Mouse (Mus musculus): ENCODE measurements around the gene Hist2h3b. TPM values are rescaled to one million over a fixed set of nuclear protein-coding genes. Genes with fewer than 3 reads are reported as not detected.

The Hist2h3b gene
- not detected for polyA plus RNA-seq (2014; fragmentation: Illumina TruSeq; extraction: RNeasy Lipid Tissue Mini Kit (QIAGEN cat#74804); ENCODE audit: low read depth, low replicate concordance)

GRCm38 (mm10) chr3:96268051-96268775, at the start of gene Hist2h3b:
Gene Hist2h3b (plus strand): TSS chr3:96268654.

GRCm38 (mm10) chr3:96219661-96220130, 48.8 kb upstream of the Hist2h3b start, which contains the start of the genes Bola1 and Hist2h2ab:
Gene Bola1 (minus strand): TSS chr3:96219709.
Gene Hist2h2ab (plus strand): TSS chr3:96219865.

GRCm38 (mm10) chr3:96220765-96221639, 47.5 kb upstream of the Hist2h3b start, which contains the start of the genes Hist2h2ac and Hist2h2be:
Gene Hist2h2ac (minus strand): TSS chr3:96220880.
Gene Hist2h2be (plus strand): TSS chr3:96221119.

GRCm38 (mm10) chr3:96238954-96239793, 29.3 kb upstream of the Hist2h3b start, which contains the start of gene Hist2h3c2:
Gene Hist2h3c2 (minus strand): TSS chr3:96239127.

GRCm38 (mm10) chr3:96239949-96240798, 28.3 kb upstream of the Hist2h3b start, which contains the start of gene Hist2h2aa2:
Gene Hist2h2aa2 (minus strand): TSS chr3:96240276.

GRCm38 (mm10) chr3:96245003-96245886, 23.2 kb upstream of the Hist2h3b start, which contains the start of gene Hist2h2aa1:
Gene Hist2h2aa1 (plus strand): TSS chr3:96245497.

GRCm38 (mm10) chr3:96246427-96246856, 22.0 kb upstream of the Hist2h3b start, which contains the start of gene Hist2h3c1:
Gene Hist2h3c1 (plus strand): TSS chr3:96246685.

GRCm38 (mm10) chr3:96262979-96263550, 5.4 kb upstream of the Hist2h3b start, which contains the start of gene Hist2h4:
Gene Hist2h4 (minus strand): TSS chr3:96263311.

GRCm38 (mm10) chr3:96269511-96270474, 1.3 kb downstream of the Hist2h3b start, which contains the start of gene Hist2h2bb:
Gene Hist2h2bb (plus strand): TSS chr3:96269752.

GRCm38 (mm10) chr3:96293787-96294186, 25.3 kb downstream of the Hist2h3b start, which contains the start of gene Fcgr1:
Gene Fcgr1 (minus strand): TSS chr3:96293969.

Other genes starting within 250 kb of the Hist2h3b start
- 22.3 TPM for gene Vps45, start 210.2 kb upstream of the Hist2h3b start, polyA plus RNA-seq (2014; fragmentation: Illumina TruSeq; extraction: RNeasy Lipid Tissue Mini Kit (QIAGEN cat#74804); ENCODE audit: low read depth, low replicate concordance)
- gene Otud7b, start 164.1 kb upstream of the Hist2h3b start, polyA plus RNA-seq (2014; fragmentation: Illumina TruSeq; extraction: RNeasy Lipid Tissue Mini Kit (QIAGEN cat#74804); ENCODE audit: low read depth, low replicate concordance): 16.0 TPM
- gene Mtmr11, start 106.7 kb upstream of the Hist2h3b start, polyA plus RNA-seq (2014; fragmentation: Illumina TruSeq; extraction: RNeasy Lipid Tissue Mini Kit (QIAGEN cat#74804); ENCODE audit: low read depth, low replicate concordance): 14.9 TPM
- gene Sf3b4, start 96.3 kb upstream of the Hist2h3b start, polyA plus RNA-seq (2014; fragmentation: Illumina TruSeq; extraction: RNeasy Lipid Tissue Mini Kit (QIAGEN cat#74804); ENCODE audit: low read depth, low replicate concordance): 39.2 TPM
- 2.5 TPM for gene Sv2a, start 87.5 kb upstream of the Hist2h3b start, polyA plus RNA-seq (2014; fragmentation: Illumina TruSeq; extraction: RNeasy Lipid Tissue Mini Kit (QIAGEN cat#74804); ENCODE audit: low read depth, low replicate concordance)
- 37.5 TPM for gene Bola1, start 48.9 kb upstream of the Hist2h3b start, polyA plus RNA-seq (2014; fragmentation: Illumina TruSeq; extraction: RNeasy Lipid Tissue Mini Kit (QIAGEN cat#74804); ENCODE audit: low read depth, low replicate concordance)
- gene Hist2h2ab, start 48.8 kb upstream of the Hist2h3b start, polyA plus RNA-seq (2014; fragmentation: Illumina TruSeq; extraction: RNeasy Lipid Tissue Mini Kit (QIAGEN cat#74804); ENCODE audit: low read depth, low replicate concordance): not detected
- gene Hist2h2ac, start 47.8 kb upstream of the Hist2h3b start, polyA plus RNA-seq (2014; fragmentation: Illumina TruSeq; extraction: RNeasy Lipid Tissue Mini Kit (QIAGEN cat#74804); ENCODE audit: low read depth, low replicate concordance): not detected
- 14.6 TPM for gene Hist2h2be, start 47.5 kb upstream of the Hist2h3b start, polyA plus RNA-seq (2014; fragmentation: Illumina TruSeq; extraction: RNeasy Lipid Tissue Mini Kit (QIAGEN cat#74804); ENCODE audit: low read depth, low replicate concordance)
- gene Hist2h3c2, start 29.5 kb upstream of the Hist2h3b start, polyA plus RNA-seq (2014; fragmentation: Illumina TruSeq; extraction: RNeasy Lipid Tissue Mini Kit (QIAGEN cat#74804); ENCODE audit: low read depth, low replicate concordance): 4.2 TPM
- gene Hist2h2aa2, start 28.4 kb upstream of the Hist2h3b start, polyA plus RNA-seq (2014; fragmentation: Illumina TruSeq; extraction: RNeasy Lipid Tissue Mini Kit (QIAGEN cat#74804); ENCODE audit: low read depth, low replicate concordance): 306 TPM
- 88.6 TPM for gene Hist2h2aa1, start 23.2 kb upstream of the Hist2h3b start, polyA plus RNA-seq (2014; fragmentation: Illumina TruSeq; extraction: RNeasy Lipid Tissue Mini Kit (QIAGEN cat#74804); ENCODE audit: low read depth, low replicate concordance)
- gene Hist2h3c1, start 22.0 kb upstream of the Hist2h3b start, polyA plus RNA-seq (2014; fragmentation: Illumina TruSeq; extraction: RNeasy Lipid Tissue Mini Kit (QIAGEN cat#74804); ENCODE audit: low read depth, low replicate concordance): not detected
- gene Hist2h4, start 5.3 kb upstream of the Hist2h3b start, polyA plus RNA-seq (2014; fragmentation: Illumina TruSeq; extraction: RNeasy Lipid Tissue Mini Kit (QIAGEN cat#74804); ENCODE audit: low read depth, low replicate concordance): 3.0 TPM
- gene Hist2h2bb, start 1.1 kb downstream of the Hist2h3b start, polyA plus RNA-seq (2014; fragmentation: Illumina TruSeq; extraction: RNeasy Lipid Tissue Mini Kit (QIAGEN cat#74804); ENCODE audit: low read depth, low replicate concordance): not detected
- 3.9 TPM for gene Fcgr1, start 25.3 kb downstream of the Hist2h3b start, polyA plus RNA-seq (2014; fragmentation: Illumina TruSeq; extraction: RNeasy Lipid Tissue Mini Kit (QIAGEN cat#74804); ENCODE audit: low read depth, low replicate concordance)
- gene BC107364, start 183.7 kb downstream of the Hist2h3b start, polyA plus RNA-seq (2014; fragmentation: Illumina TruSeq; extraction: RNeasy Lipid Tissue Mini Kit (QIAGEN cat#74804); ENCODE audit: low read depth, low replicate concordance): not detected